Mouse (Mus musculus): ENCODE measurements around the gene Rdh5.

Rdh5 gene

GRCm38 (mm10) chr10:128929638-128930378 is 7.1 kb upstream of the Rdh5 start:
- DNase-seq (ENCODE audit: low spot score), result no peak

- no peak for DNase-seq (ENCODE audit: low spot score)
These were observed 5.7 kb upstream of the Rdh5 start for GRCm38 (mm10) chr10:128928356-128928755.

- no peak for DNase-seq (ENCODE audit: low spot score)
These were observed 1.2 kb upstream of the Rdh5 start, which contains the start of gene Bloc1s1 for GRCm38 (mm10) chr10:128923935-128924334. TSS of gene Bloc1s1 (minus strand) at chr10:128924035.

- peak; percentile 91 for DNase-seq (ENCODE audit: low spot score)
These were observed 464 bp upstream of the Rdh5 start for GRCm38 (mm10) chr10:128923013-128923691.

- DNase-seq (ENCODE audit: low spot score), result no peak
These were observed 536 bp downstream of the Rdh5 start for GRCm38 (mm10) chr10:128921883-128922821.

- DNase-seq (ENCODE audit: low spot score), result no peak
These were observed 1.4 kb downstream of the Rdh5 start for GRCm38 (mm10) chr10:128921251-128921650.

GRCm38 (mm10) chr10:128920736-128921161 is 1.9 kb downstream of the Rdh5 start:
- DNase-seq (ENCODE audit: low spot score), result no peak

- no peak for DNase-seq (ENCODE audit: low spot score)
These were observed 2.7 kb downstream of the Rdh5 start for GRCm38 (mm10) chr10:128919966-128920365.

GRCm38 (mm10) chr10:128919203-128919631 is 3.5 kb downstream of the Rdh5 start:
- DNase-seq (ENCODE audit: low spot score), result no peak

- DNase-seq (ENCODE audit: low spot score), result no peak
These were observed 4.4 kb downstream of the Rdh5 start for GRCm38 (mm10) chr10:128918246-128918645.

- DNase-seq (ENCODE audit: low spot score), result no peak
These were observed 5.3 kb downstream of the Rdh5 start for GRCm38 (mm10) chr10:128917400-128917799.

GRCm38 (mm10) chr10:128916665-128917064 is 6.0 kb downstream of the Rdh5 start:
- no peak for DNase-seq (ENCODE audit: low spot score)

- DNase-seq (ENCODE audit: low spot score), result no peak
These were observed 7.1 kb downstream of the Rdh5 start for GRCm38 (mm10) chr10:128915550-128915949.

- no peak for DNase-seq (ENCODE audit: low spot score)
These were observed 9.0 kb downstream of the Rdh5 start for GRCm38 (mm10) chr10:128913696-128914095.

- peak; percentile 88 for DNase-seq (ENCODE audit: low spot score)
These were observed 9.5 kb downstream of the Rdh5 start for GRCm38 (mm10) chr10:128913219-128913618.

- no peak for DNase-seq (ENCODE audit: low spot score)
These were observed 9.9 kb downstream of the Rdh5 start for GRCm38 (mm10) chr10:128912791-128913190.

GRCm38 (mm10) chr10:128912268-128912667 is 10.4 kb downstream of the Rdh5 start:
- no peak for DNase-seq (ENCODE audit: low spot score)

GRCm38 (mm10) chr10:128911430-128911829 is 11.3 kb downstream of the Rdh5 start:
- DNase-seq (ENCODE audit: low spot score), result no peak

- peak; percentile 52 for DNase-seq (ENCODE audit: low spot score)
These were observed 12.4 kb downstream of the Rdh5 start for GRCm38 (mm10) chr10:128910066-128910841.

- DNase-seq (ENCODE audit: low spot score), result peak; percentile 83
These were observed 13.1 kb downstream of the Rdh5 start for GRCm38 (mm10) chr10:128909567-128910028.

GRCm38 (mm10) chr10:128908778-128909448 is 13.8 kb downstream of the Rdh5 start:
- DNase-seq (ENCODE audit: low spot score), result no peak
